Mouse (Mus musculus): ENCODE data around the gene Slc37a1.

DNA sequence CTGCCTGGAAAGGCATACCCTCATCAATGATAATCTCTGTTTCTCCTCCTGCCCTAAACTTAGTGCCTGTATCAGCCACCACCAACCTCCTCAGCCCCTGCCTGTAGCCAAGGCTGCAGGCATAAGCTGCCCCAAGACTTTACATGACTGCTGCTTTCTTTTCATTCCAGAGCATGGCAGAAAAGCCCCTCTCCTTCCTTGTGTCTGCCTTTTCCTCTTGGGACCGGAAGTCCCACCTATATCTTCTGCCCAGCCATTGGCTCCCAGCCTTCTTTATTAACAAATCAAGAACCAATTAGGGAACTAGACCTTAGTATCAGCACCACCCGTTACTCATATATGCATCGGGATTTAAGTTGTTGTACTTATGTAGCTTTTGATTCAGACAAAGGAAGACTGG lies 624 bp downstream of the Slc37a1 start:
- TF ChIP-seq CTCF (IDR thresholded peaks at IDR 0.05; ENCODE audit: insufficient read depth, low read depth, low read length) (no peak), POLR2A (IDR thresholded peaks at IDR 0.05; ENCODE audit: insufficient read depth, low read depth, low read length) (no peak)
